ENCODE assay signal across 27 mouse cellular contexts in the genomic region with DNA sequence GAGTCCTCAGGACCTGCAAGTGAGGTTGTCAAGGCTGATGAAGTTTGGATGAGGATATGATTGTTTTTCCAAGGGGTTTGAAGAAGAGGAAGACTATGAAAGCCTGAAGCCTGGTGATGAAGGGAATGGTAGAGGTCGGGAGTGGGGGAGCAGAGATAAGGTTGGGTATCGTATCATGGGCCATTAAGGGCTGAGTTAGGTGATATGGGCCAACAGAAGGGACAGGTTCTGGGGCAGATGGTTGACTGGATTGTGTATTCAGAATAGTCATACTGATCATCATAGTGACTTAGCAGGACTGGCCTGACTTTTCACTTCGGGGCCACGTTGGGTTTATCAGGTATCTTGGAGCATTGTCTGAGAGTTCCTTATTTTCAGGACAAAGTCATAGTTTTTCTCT. TPM values are rescaled to one million over a fixed set of nuclear protein-coding genes. Genes with fewer than 3 reads are reported as not detected.
DNase-seq lines count a peak whose midpoint lies in the region; ATAC-seq and TF ChIP-seq lines count a peak whose summit lies in the region.
"Had no signal": no experiment of that assay in that cellular context is flagged by ENCODE, and none has a peak within 500 bp of the region (broad histone marks: within the 10 kb centered on the region; RNA-seq: fewer than 3 reads in every experiment).

No protein-coding gene starts in this region.

- H3K4me1 ChIP-seq in brown adipose tissue, adult 24 weeks (ENCODE audit: control insufficient read depth, insufficient read depth, insufficient read length, low read length): peaks cover 67% of the 10 kb centered on the region
- peaks cover 93% of the 10 kb centered on the region for H3K4me1 ChIP-seq in liver, embryonic 15.5 days (replicated peaks)
- peaks cover 13% of the 10 kb centered on the region for H3K4me1 ChIP-seq in limb, embryonic 10.5 days
- 0 out of 2 replicates have a peak, but pooled peaks cover 3% of the 10 kb centered on the region for H3K4me1 ChIP-seq in kidney, embryonic 14.5 days (ENCODE audit: control insufficient read depth, insufficient read depth, low read length)

- H3K27me3 ChIP-seq in liver, embryonic 15.5 days: no peaks in the 10 kb centered on the region
- no peaks in the 10 kb centered on the region for H3K27me3 ChIP-seq in limb, embryonic 10.5 days (ENCODE audit: low read depth, poor library complexity, severe bottlenecking)
- no peaks in the 10 kb centered on the region for H3K27me3 ChIP-seq in kidney, embryonic 14.5 days (ENCODE audit: control insufficient read depth, insufficient read depth, low read length)
- H3K27me3 ChIP-seq: embryonic facial prominence, embryonic 13.5 days had no signal

- DNase-seq in gastrocnemius, adult 2 months: no peak
- DNase-seq in gastrocnemius, adult 18-20 months (ENCODE audit: low spot score): no peak
- DNase-seq in limb, embryonic 10.5 days (ENCODE audit: low spot score): no peak
- no peak for DNase-seq in right cerebral cortex, adult 18-20 months
- DNase-seq: adrenal gland, postnatal 10 days; B cell, adult 2 months; cerebellum, adult 11 months; cerebellum, adult 8-10 months; cerebellum, postnatal 14 days; forebrain, postnatal 0 days; gastrocnemius, postnatal 10 days; heart, adult 2 months had no signal

- no peak for TF ChIP-seq CTCF in gastrocnemius, adult 2 months (IDR thresholded peaks at IDR 0.05)

- no peak overlapping the region for H3K4me3 ChIP-seq in gastrocnemius, adult 2 months
- no peak overlapping the region for H3K4me3 ChIP-seq in brown adipose tissue, adult 24 weeks (ENCODE audit: insufficient read depth, low read depth, low read length)
- no peak overlapping the region for H3K4me3 ChIP-seq in liver, embryonic 15.5 days (replicated peaks)
- H3K4me3 ChIP-seq in limb, embryonic 10.5 days: no peak overlapping the region
- H3K4me3 ChIP-seq in kidney, embryonic 14.5 days (ENCODE audit: low read length): no peak overlapping the region
- H3K4me3 ChIP-seq: embryonic facial prominence, embryonic 13.5 days; forebrain, embryonic 13.5 days; heart, adult 2 months; hindbrain, embryonic 10.5 days had no signal

- H3K9ac ChIP-seq in liver, embryonic 15.5 days: no peak overlapping the region
- no peak overlapping the region for H3K9ac ChIP-seq in kidney, embryonic 14.5 days (ENCODE audit: low read depth, low read length)
- H3K9ac ChIP-seq: embryonic facial prominence, embryonic 13.5 days; forebrain, embryonic 13.5 days; forebrain, postnatal 0 days; hindbrain, embryonic 14.5 days had no signal

- no peaks in the 10 kb centered on the region for H3K36me3 ChIP-seq in liver, embryonic 15.5 days (replicated peaks)
- no peaks in the 10 kb centered on the region for H3K36me3 ChIP-seq in limb, embryonic 10.5 days
- H3K36me3 ChIP-seq in kidney, embryonic 14.5 days (ENCODE audit: control insufficient read depth, insufficient read depth, low read length): no peaks in the 10 kb centered on the region
- H3K36me3 ChIP-seq: embryonic facial prominence, embryonic 13.5 days; G1E; hindbrain, embryonic 10.5 days had no signal

- H3K27ac ChIP-seq in gastrocnemius, adult 2 months: peak overlapping the region; percentile 75
- peak overlapping the region; percentile 87; the same call in 1 of the 2 replicates for H3K27ac ChIP-seq in brown adipose tissue, adult 24 weeks (replicated peaks; ENCODE audit: low read depth, low read length)
- peak overlapping the region; percentile 84 for H3K27ac ChIP-seq in liver, embryonic 15.5 days (replicated peaks)
- no peak overlapping the region for H3K27ac ChIP-seq in limb, embryonic 10.5 days
- no peak overlapping the region for H3K27ac ChIP-seq in kidney, embryonic 14.5 days (ENCODE audit: low read depth, low read length)
- H3K27ac ChIP-seq: embryonic facial prominence, embryonic 13.5 days; forebrain, embryonic 13.5 days; hindbrain, embryonic 10.5 days; hindbrain, embryonic 14.5 days had no signal

- H3K9me3 ChIP-seq in liver, embryonic 15.5 days (replicated peaks): no peaks in the 10 kb centered on the region
- no peaks in the 10 kb centered on the region for H3K9me3 ChIP-seq in limb, embryonic 10.5 days (replicated peaks)
- H3K9me3 ChIP-seq in kidney, embryonic 14.5 days (ENCODE audit: control insufficient read depth, low read length): no peaks in the 10 kb centered on the region
- H3K9me3 ChIP-seq: embryonic facial prominence, embryonic 13.5 days; forebrain, embryonic 13.5 days; G1E; hindbrain, embryonic 10.5 days had no signal

- 16% methylated on average over 4 of the region's 4 CpGs for WGBS in liver, embryonic 15.5 days (ENCODE audit: insufficient replicate concordance)
- WGBS in limb, embryonic 10.5 days: 91% methylated on average over 4 of the region's 4 CpGs
- 87% methylated on average over 4 of the region's 4 CpGs for WGBS in kidney, embryonic 14.5 days

- peak; percentile 29 for ATAC-seq in liver, embryonic 15.5 days (ENCODE audit: insufficient read depth)
- ATAC-seq in megakaryocyte-erythroid progenitor cell, adult 5-6 weeks (replicated peaks; ENCODE audit: low FRiP score, low TSS enrichment, poor library complexity, severe bottlenecking): peak; percentile 45
- no peak for ATAC-seq in kidney, embryonic 14.5 days (ENCODE audit: low FRiP score, low TSS enrichment)
- ATAC-seq: forebrain, embryonic 13.5 days; forebrain, postnatal 0 days had no signal

- intact Hi-C loops in gastrocnemius, adult 2 months (cut with DNase I): no loop called here

- H3K4me2 ChIP-seq in liver, embryonic 15.5 days: no peak overlapping the region
- no peak overlapping the region for H3K4me2 ChIP-seq in kidney, embryonic 14.5 days (replicated peaks; ENCODE audit: low read depth, low read length)
- H3K4me2 ChIP-seq: embryonic facial prominence, embryonic 13.5 days; forebrain, embryonic 13.5 days; heart, embryonic 11.5 days; hindbrain, embryonic 14.5 days had no signal

RNA-seq across cellular contexts. Expression of gene Ctsd, which starts 7.6 kb away (rescaled TPM):
- 100 to 1,000 TPM; 411 to 467 TPM for total RNA-seq in gastrocnemius, adult 2 months (2021)
- total RNA-seq in gastrocnemius, adult 18-20 months (2021): 100 to 1,000 TPM; 445 to 450 TPM
- polyA plus RNA-seq in brown adipose tissue, adult 24 weeks (2012; ENCODE audit: insufficient read depth, insufficient read length, missing spikeins): 1,099 and 1,150 TPM in 2 replicates
- 377 and 446 TPM in 2 replicates for polyA plus RNA-seq in liver, embryonic 15.5 days (2015; fragmentation: Nextera tagmentation; extraction: Ambion mirVana)
- total RNA-seq in megakaryocyte-erythroid progenitor cell, adult 5-6 weeks (2014; fragmentation: Nextera tagmentation): 129 and 174 TPM in 2 replicates
- total RNA-seq in megakaryocyte-erythroid progenitor cell, adult 5-6 weeks (2017): 136 and 174 TPM in 2 replicates
- 121 and 132 TPM in 2 replicates for polyA plus RNA-seq in limb, embryonic 10.5 days (2016; fragmentation: Nextera tagmentation; extraction: Ambion mirVana)
- 223 and 260 TPM in 2 replicates for polyA plus RNA-seq in kidney, embryonic 14.5 days (2014; fragmentation: Nextera tagmentation; extraction: Ambion mirVana)

RNA-seq across cellular contexts. Expression of gene Gm49369, which starts 13.0 kb away (rescaled TPM):
- total RNA-seq in gastrocnemius, adult 2 months (2021): 1 to 10 TPM; 1.5 to 1.8 TPM
- total RNA-seq in gastrocnemius, adult 18-20 months (2021): 1 to 10 TPM; 1.1 to 2.4 TPM
- polyA plus RNA-seq in brown adipose tissue, adult 24 weeks (2012; ENCODE audit: insufficient read depth, insufficient read length, missing spikeins): 3.0 and 3.8 TPM in 2 replicates
- 0.54 and 0.78 TPM in 2 replicates for polyA plus RNA-seq in liver, embryonic 15.5 days (2015; fragmentation: Nextera tagmentation; extraction: Ambion mirVana)
- not detected in 2 replicates for total RNA-seq in megakaryocyte-erythroid progenitor cell, adult 5-6 weeks (2014; fragmentation: Nextera tagmentation)
- 32.8 TPM in 1 of 2 replicates, not detected in the other for total RNA-seq in megakaryocyte-erythroid progenitor cell, adult 5-6 weeks (2017)
- 0.63 and 1.1 TPM in 2 replicates for polyA plus RNA-seq in limb, embryonic 10.5 days (2016; fragmentation: Nextera tagmentation; extraction: Ambion mirVana)
- not detected in 2 replicates for polyA plus RNA-seq in kidney, embryonic 14.5 days (2014; fragmentation: Nextera tagmentation; extraction: Ambion mirVana)
- polyA plus RNA-seq: CD4-positive, CD25-positive, alpha-beta regulatory T cell, adult 4 months; embryonic facial prominence, embryonic 13.5 days; forebrain, embryonic 13.5 days; forebrain, postnatal 0 days; heart, adult 2 months; heart, embryonic 11.5 days; heart, embryonic 16.5 days; hindbrain, embryonic 14.5 days had no signal

RNA-seq across cellular contexts. Expression of gene Ifitm10, which starts 21.9 kb away (rescaled TPM):
- 1 to 10 TPM; 3.0 to 4.1 TPM for total RNA-seq in gastrocnemius, adult 2 months (2021)
- 1 to 10 TPM; 3.2 to 5.0 TPM for total RNA-seq in gastrocnemius, adult 18-20 months (2021)
- 1.5 TPM in 1 of 2 replicates, not detected in the other for polyA plus RNA-seq in brown adipose tissue, adult 24 weeks (2012; ENCODE audit: insufficient read depth, insufficient read length, missing spikeins)
- 1.9 and 2.1 TPM in 2 replicates for polyA plus RNA-seq in liver, embryonic 15.5 days (2015; fragmentation: Nextera tagmentation; extraction: Ambion mirVana)
- 2.3 TPM in 1 of 2 replicates, not detected in the other for total RNA-seq in megakaryocyte-erythroid progenitor cell, adult 5-6 weeks (2014; fragmentation: Nextera tagmentation)
- not detected in 2 replicates for total RNA-seq in megakaryocyte-erythroid progenitor cell, adult 5-6 weeks (2017)
- 0.53 and 0.73 TPM in 2 replicates for polyA plus RNA-seq in limb, embryonic 10.5 days (2016; fragmentation: Nextera tagmentation; extraction: Ambion mirVana)
- 1.4 and 1.7 TPM in 2 replicates for polyA plus RNA-seq in kidney, embryonic 14.5 days (2014; fragmentation: Nextera tagmentation; extraction: Ambion mirVana)
- total RNA-seq: common myeloid progenitor, adult 5-6 weeks had no signal

RNA-seq across cellular contexts. Expression of gene Syt8, which starts 39.2 kb away (rescaled TPM):
- not detected for total RNA-seq in gastrocnemius, adult 2 months (2021)
- total RNA-seq in gastrocnemius, adult 18-20 months (2021): not detected
- polyA plus RNA-seq in brown adipose tissue, adult 24 weeks (2012; ENCODE audit: insufficient read depth, insufficient read length, missing spikeins): not detected in 2 replicates
- 0.13 TPM in 1 of 2 replicates, not detected in the other for polyA plus RNA-seq in liver, embryonic 15.5 days (2015; fragmentation: Nextera tagmentation; extraction: Ambion mirVana)
- 2.0 TPM in 1 of 2 replicates, not detected in the other for total RNA-seq in megakaryocyte-erythroid progenitor cell, adult 5-6 weeks (2014; fragmentation: Nextera tagmentation)
- not detected in 2 replicates for total RNA-seq in megakaryocyte-erythroid progenitor cell, adult 5-6 weeks (2017)
- 0.25 TPM in 1 of 2 replicates, not detected in the other for polyA plus RNA-seq in limb, embryonic 10.5 days (2016; fragmentation: Nextera tagmentation; extraction: Ambion mirVana)
- polyA plus RNA-seq in kidney, embryonic 14.5 days (2014; fragmentation: Nextera tagmentation; extraction: Ambion mirVana): not detected in 2 replicates
- total RNA-seq: adrenal gland, postnatal 10 days; common myeloid progenitor, adult 5-6 weeks; forebrain, postnatal 0 days; gastrocnemius, postnatal 4 days; heart, adult 2 months; heart, postnatal 25 days had no signal
- polyA plus RNA-seq: CD4-positive, CD25-positive, alpha-beta regulatory T cell, adult 4 months; forebrain, embryonic 13.5 days; forebrain, postnatal 0 days; G1E; heart, adult 2 months; hindbrain, embryonic 10.5 days; hindbrain, embryonic 14.5 days had no signal

RNA-seq across cellular contexts. Expression of gene Tnni2, which starts 46.1 kb away (rescaled TPM):
- over 10,000 TPM; 15,929 to 19,962 TPM for total RNA-seq in gastrocnemius, adult 2 months (2021)
- over 10,000 TPM; 19,257 to 20,060 TPM for total RNA-seq in gastrocnemius, adult 18-20 months (2021)
- polyA plus RNA-seq in brown adipose tissue, adult 24 weeks (2012; ENCODE audit: insufficient read depth, insufficient read length, missing spikeins): 232 and 484 TPM in 2 replicates
- 17.6 and 29.3 TPM in 2 replicates for polyA plus RNA-seq in liver, embryonic 15.5 days (2015; fragmentation: Nextera tagmentation; extraction: Ambion mirVana)
- total RNA-seq in megakaryocyte-erythroid progenitor cell, adult 5-6 weeks (2014; fragmentation: Nextera tagmentation): not detected in 2 replicates
- 0.99 and 18.9 TPM in 2 replicates for total RNA-seq in megakaryocyte-erythroid progenitor cell, adult 5-6 weeks (2017)
- polyA plus RNA-seq in limb, embryonic 10.5 days (2016; fragmentation: Nextera tagmentation; extraction: Ambion mirVana): 2.4 and 3.6 TPM in 2 replicates
- 3.1 and 3.7 TPM in 2 replicates for polyA plus RNA-seq in kidney, embryonic 14.5 days (2014; fragmentation: Nextera tagmentation; extraction: Ambion mirVana)
- polyA plus RNA-seq: CD4-positive, CD25-positive, alpha-beta regulatory T cell, adult 4 months had no signal

Comparison
In these comparisons a context has a peak if more than half of its experiments do, and no peak if none do; other contexts are left out.
1. H3K27ac ChIP-seq: peak in gastrocnemius, adult 2 months (single experiment), brown adipose tissue, adult 24 weeks (single experiment) and liver, embryonic 15.5 days (single experiment); none in limb, embryonic 10.5 days (single experiment) and kidney, embryonic 14.5 days (single experiment).